Mouse (Mus musculus) intestine, embryonic 16.5 days (tissue): ENCODE data around the gene Sept11. TPM values are rescaled to one million over a fixed set of nuclear protein-coding genes. Genes with fewer than 3 reads are reported as not detected.

ENCODE experiments used
- ATAC-seq: fragments of 200-750 bp; cut with Nextera tagmentation; 2 replicates; pipeline ENCODE4 v1.8.0; 2017; ENCODE audit warnings: moderate TSS enrichment, moderate library complexity
- H3K27ac ChIP-seq: fragments of 300-500 bp; sonication (generic); 2 replicates; pipeline ENCODE4 v1.5.1; 2014; ENCODE audit warnings: mild to moderate bottlenecking, low read length
- H3K27me3 ChIP-seq: fragments of 300-500 bp; sonication (generic); replicated peaks from 2 replicates; pipeline ENCODE4 v1.6.1; 2014; ENCODE audit warnings: low read length, control low read depth, mixed read lengths; ENCODE audit not compliant: control insufficient read depth, insufficient read depth
- H3K36me3 ChIP-seq: fragments of 300-500 bp; sonication (generic); 2 replicates; pipeline ENCODE4 v1.6.1; 2014; ENCODE audit warnings: low read length, control low read depth; ENCODE audit not compliant: control insufficient read depth, insufficient read depth
- H3K4me1 ChIP-seq: fragments of 300-500 bp; sonication (generic); 2 replicates; pipeline ENCODE4 v1.6.1; 2014; ENCODE audit warnings: low read length, control low read depth, mixed read lengths; ENCODE audit not compliant: control insufficient read depth, insufficient read depth
- H3K4me2 ChIP-seq: fragments of 300-500 bp; sonication (generic); 2 replicates; pipeline ENCODE4 v1.6.1; 2014; ENCODE audit warnings: low read depth, low read length, control low read depth
- H3K4me3 ChIP-seq: fragments of 300-500 bp; sonication (generic); 2 replicates; pipeline ENCODE4 v1.5.1; 2014; ENCODE audit warnings: mild to moderate bottlenecking, low read length
- H3K9ac ChIP-seq: fragments of 300-500 bp; sonication (generic); 2 replicates; pipeline ENCODE4 v1.6.1; 2014; ENCODE audit warnings: low read depth, low read length
- H3K9me3 ChIP-seq: fragments of 300-500 bp; sonication (generic); 2 replicates; pipeline ENCODE4 v1.6.1; 2016; ENCODE audit warnings: low read length, control low read depth; ENCODE audit not compliant: control insufficient read depth
- WGBS: fragments of 180-500 bp; shearing (Covaris S2); extraction: QIAGEN DNeasy Blood & Tissue Kit; methylation state at CpG from one replicate; pipeline ENCODE4 v1.1.7; 2014; 5-methylcytosine and 5-hydroxymethylcytosine counted together
- polyA plus RNA-seq: library from polyadenylated mRNA; unstranded; fragments of >200 nt; fragmentation: Nextera tagmentation; extraction: Ambion mirVana; gene quantifications from 2 replicates; pipeline ENCODE4 v1.2.1, GENCODE M21; 2015

Sept11 gene
- polyA plus RNA-seq: 115 and 116 TPM in 2 replicates

- H3K4me2 ChIP-seq: peak within 1 kb of the TSS; percentile 89
- H3K9me3 ChIP-seq: no peaks in the 10 kb centered on the region
- ATAC-seq: peak; percentile 96
- H3K27ac ChIP-seq: peak within 1 kb of the TSS; percentile 93
- H3K4me3 ChIP-seq: peak within 1 kb of the TSS; percentile 88
- under 1% methylated on average over 63 of the region's 63 CpGs for WGBS
- no peaks in the 10 kb centered on the region for H3K36me3 ChIP-seq
- peak within 1 kb of the TSS; percentile 97 for H3K9ac ChIP-seq
- H3K27me3 ChIP-seq: no peaks in the 10 kb centered on the region
- peaks cover 39% of the 10 kb centered on the region for H3K4me1 ChIP-seq
Measured at GRCm38 (mm10) chr5:93092857-93093622, at the start of gene Sept11. Gene Sept11, plus strand, starts transcription at chr5:93093437.

DNA sequence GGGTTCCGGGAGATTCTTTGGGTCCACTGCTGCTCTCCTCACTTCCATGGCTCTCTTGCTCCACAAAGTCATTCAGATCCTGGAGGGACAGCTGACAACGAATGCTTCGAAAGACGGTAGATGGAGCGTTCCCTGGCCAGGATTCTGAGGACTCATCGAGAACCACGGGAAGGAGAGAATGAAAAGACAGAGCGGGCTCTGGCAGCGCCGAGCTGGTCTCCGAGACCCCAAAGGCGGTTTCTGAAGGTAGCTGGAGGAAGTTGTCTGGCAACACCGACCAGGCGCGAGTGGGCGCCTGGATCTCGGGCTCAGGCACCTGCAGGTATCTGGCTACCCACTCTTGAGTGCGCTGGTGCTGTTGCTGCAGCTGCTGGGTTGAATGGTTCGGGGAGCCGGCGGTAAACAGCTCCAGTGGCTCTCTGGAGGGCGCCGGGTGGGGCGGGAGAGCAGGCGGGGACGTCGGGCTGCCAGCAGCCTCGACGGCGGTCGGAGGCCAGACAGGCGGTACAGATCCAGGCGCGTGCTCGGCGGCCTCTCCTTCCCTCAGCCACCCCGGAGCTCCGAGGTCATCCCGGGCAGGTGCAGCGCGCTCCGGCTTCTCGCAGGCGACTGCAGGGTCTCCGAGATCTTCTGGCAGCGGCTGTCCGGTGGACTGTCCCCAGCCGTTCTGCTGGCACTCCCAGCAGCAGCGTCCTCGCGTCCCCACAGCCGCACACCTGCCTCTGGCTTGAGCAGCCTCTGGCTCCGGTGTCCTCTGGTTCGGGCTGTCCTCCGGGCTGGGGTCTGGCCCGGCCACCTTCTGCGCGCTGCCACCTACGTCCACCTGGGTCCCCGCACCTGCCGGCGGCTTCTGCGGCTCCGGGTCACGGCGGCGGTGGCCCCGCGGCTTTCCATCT, 49.3 kb upstream of the Sept11 start:
- WGBS: 3% methylated on average over 68 of the region's 69 CpGs
- peak overlapping the region; percentile 75 for H3K9ac ChIP-seq
- H3K4me1 ChIP-seq: peaks cover 15% of the 10 kb centered on the region
- H3K4me3 ChIP-seq: peak overlapping the region; percentile 60
- peak; percentile 2 for ATAC-seq
- peaks cover 14% of the 10 kb centered on the region for H3K27me3 ChIP-seq
- no peaks in the 10 kb centered on the region for H3K9me3 ChIP-seq
- H3K27ac ChIP-seq: peak overlapping the region; percentile 79; the same call in 1 of the 2 replicates
- peak overlapping the region; percentile 78 for H3K4me2 ChIP-seq
- 0 out of 2 replicates have a peak, but pooled peaks cover 2% of the 10 kb centered on the region for H3K36me3 ChIP-seq

DNA sequence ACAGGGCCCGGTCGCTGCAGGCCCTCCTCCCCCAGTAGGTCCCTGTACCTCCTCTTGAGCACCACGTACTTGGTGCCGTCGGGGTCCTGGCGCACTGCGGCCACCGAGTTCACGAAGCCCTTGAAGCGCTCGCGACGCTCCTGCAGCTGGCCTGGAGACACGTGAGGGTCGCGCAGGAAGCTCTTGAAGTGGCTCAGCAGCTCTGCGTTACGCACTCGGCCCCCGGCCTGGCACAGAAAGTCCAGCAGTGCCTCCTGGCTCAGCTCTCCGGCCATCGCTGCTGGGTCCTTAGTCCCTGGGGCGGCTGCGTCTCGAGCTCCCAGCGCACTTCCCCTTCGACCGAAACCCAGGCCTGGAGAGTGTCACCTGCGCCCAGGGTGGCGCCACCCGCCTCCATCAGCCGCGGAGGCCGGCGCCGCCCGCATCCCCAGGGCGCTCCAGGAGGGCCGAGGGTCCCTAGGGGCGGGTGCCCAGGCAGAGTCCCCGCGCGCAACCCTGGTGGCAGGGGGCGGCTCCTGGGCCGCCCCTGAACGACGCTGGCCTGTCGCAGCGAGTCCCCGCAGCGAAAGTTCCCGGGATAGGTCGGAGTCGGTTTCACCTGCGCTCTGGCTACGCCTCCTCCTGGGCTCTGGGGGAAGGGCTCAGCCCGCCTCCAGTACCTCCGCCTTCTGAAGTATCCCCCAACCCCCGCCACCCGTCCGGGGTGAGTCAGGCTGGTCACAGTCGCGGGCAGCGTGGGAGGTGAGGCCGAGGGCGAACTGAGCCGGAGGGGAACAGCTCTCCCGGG, 48.5 kb upstream of the Sept11 start, which contains the start of gene Sowahb:
TSS of gene Sowahb (minus strand) at position 439 of the 787 bp plus-strand sequence.
- under 1% methylated on average over 58 of the region's 68 CpGs for WGBS
- H3K4me3 ChIP-seq: peak within 1 kb of the TSS; percentile 60
- peaks cover 14% of the 10 kb centered on the region for H3K27me3 ChIP-seq
- peak within 1 kb of the TSS; percentile 75 for H3K9ac ChIP-seq
- H3K27ac ChIP-seq: peak within 1 kb of the TSS; percentile 79
- peak within 1 kb of the TSS; percentile 78 for H3K4me2 ChIP-seq
- no peaks in the 10 kb centered on the region for H3K9me3 ChIP-seq
- peak; percentile 94 for ATAC-seq
- H3K4me1 ChIP-seq: peaks cover 15% of the 10 kb centered on the region
- 0 out of 2 replicates have a peak, but pooled peaks cover 2% of the 10 kb centered on the region for H3K36me3 ChIP-seq

DNA sequence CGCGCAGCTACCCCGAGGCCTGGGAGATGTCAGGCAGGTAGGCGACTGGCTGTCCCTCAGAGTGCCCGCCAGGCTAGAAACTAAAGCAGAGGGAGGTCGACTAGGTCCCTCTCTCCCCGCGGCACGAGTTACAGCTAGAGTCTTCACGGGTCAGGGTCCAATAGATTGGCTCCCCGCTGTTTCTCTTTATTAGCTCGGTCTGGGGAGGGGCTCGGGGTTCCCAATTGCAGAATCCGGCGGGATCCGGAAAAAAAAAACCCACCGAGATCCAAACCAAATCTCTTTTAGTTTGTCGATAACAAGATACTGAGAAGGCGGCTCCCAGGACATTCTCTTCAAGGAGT, 47.9 kb upstream of the Sept11 start:
- Histone ChIP-seq H3K9me3 (no peaks in the 10 kb centered on the region), H3K27me3 (peaks cover 14% of the 10 kb centered on the region), H3K4me2 (peak overlapping the region; percentile 78), H3K4me1 (peaks cover 15% of the 10 kb centered on the region), H3K9ac (peak overlapping the region; percentile 75), H3K36me3 (0 out of 2 replicates have a peak, but pooled peaks cover 2% of the 10 kb centered on the region), H3K27ac (peak overlapping the region; percentile 79), H3K4me3 (peak overlapping the region; percentile 60)
- ATAC-seq: peak; percentile 66
- 2% methylated on average over 19 of the region's 19 CpGs for WGBS

GRCm38 (mm10) chr5:93046306-93046845, 46.9 kb upstream of the Sept11 start:
- H3K9me3 ChIP-seq: no peaks in the 10 kb centered on the region
- H3K4me3 ChIP-seq: no peak overlapping the region
- no peak overlapping the region for H3K9ac ChIP-seq
- 0 out of 2 replicates have a peak, but pooled peaks cover 2% of the 10 kb centered on the region for H3K36me3 ChIP-seq
- peaks cover 15% of the 10 kb centered on the region for H3K4me1 ChIP-seq
- no peak overlapping the region for H3K4me2 ChIP-seq
- peaks cover 14% of the 10 kb centered on the region for H3K27me3 ChIP-seq
- 44% methylated on average over 5 of the region's 5 CpGs for WGBS
- no peak overlapping the region for H3K27ac ChIP-seq
- ATAC-seq: no peak

DNA sequence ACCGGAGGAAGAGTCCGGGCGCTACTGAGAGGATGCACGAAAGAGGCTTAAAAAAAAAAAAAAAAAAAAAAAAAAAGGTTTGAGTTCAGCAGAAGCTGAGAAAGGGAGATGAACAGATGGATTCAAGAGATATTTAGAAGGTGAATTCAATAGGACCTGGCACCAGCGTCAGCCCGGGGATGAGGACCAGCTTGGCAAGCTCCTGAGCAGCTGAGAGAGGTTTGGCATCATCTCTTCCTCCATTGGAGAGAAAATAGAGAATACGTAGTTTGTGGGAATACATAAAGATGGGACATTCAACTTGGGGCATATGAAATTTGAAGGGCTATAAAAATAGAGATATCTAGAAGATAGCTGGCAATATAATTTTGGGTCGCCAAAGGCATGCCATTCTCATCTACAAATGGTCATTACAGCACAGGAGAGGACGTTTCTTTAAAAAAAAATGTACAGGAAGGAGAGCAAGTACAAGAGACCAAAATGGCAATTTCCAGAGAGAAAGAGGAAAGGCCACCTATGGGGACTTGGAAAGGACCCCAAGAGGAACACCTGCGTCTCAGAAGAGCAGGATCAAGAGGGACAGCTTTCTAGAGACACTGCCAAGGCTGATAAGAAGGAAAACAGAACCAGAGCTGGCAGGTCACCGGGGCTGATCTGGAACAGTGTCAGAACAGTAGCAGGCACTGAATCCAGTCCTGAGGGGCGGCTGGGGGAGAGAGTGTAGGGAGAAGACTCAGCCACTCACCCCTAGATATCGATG, 44.6 kb upstream of the Sept11 start:
- Histone ChIP-seq H3K9ac (no peak overlapping the region), H3K36me3 (no peaks in the 10 kb centered on the region), H3K4me3 (no peak overlapping the region), H3K27ac (no peak overlapping the region), H3K27me3 (peaks cover 12% of the 10 kb centered on the region), H3K9me3 (no peaks in the 10 kb centered on the region), H3K4me2 (no peak overlapping the region), H3K4me1 (peaks cover 9% of the 10 kb centered on the region; the same call in 1 of the 2 replicates)
- no peak for ATAC-seq
- 72% methylated on average over 13 of the region's 13 CpGs for WGBS

DNA sequence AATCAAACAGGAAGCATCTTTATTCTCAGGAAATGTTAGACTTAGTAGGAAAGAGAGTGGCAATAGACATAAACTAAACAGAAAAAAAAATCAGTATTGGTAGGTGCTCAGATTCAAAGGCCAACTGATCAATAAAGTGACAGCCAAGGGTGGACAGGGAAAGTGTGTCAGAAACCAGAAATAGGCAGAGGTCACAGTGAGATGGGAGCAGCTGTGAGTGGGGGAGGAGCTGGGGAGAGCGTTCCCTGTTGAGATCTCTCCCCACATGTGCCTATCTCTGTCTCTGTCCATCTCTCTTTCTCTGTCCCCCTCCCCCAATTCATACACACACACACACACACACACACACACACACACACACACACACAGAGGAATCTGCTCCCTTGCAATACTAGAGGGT, 43.3 kb upstream of the Sept11 start:
- Histone ChIP-seq H3K9me3 (no peaks in the 10 kb centered on the region), H3K4me3 (no peak overlapping the region), H3K4me1 (0 out of 2 replicates have a peak, but pooled peaks cover 4% of the 10 kb centered on the region), H3K36me3 (no peaks in the 10 kb centered on the region), H3K9ac (no peak overlapping the region), H3K27ac (no peak overlapping the region), H3K4me2 (no peak overlapping the region), H3K27me3 (peaks cover 4% of the 10 kb centered on the region; the same call in 1 of the 2 replicates)
- ATAC-seq: no peak
- 91% methylated on average over 1 of the region's 1 CpGs for WGBS

DNA sequence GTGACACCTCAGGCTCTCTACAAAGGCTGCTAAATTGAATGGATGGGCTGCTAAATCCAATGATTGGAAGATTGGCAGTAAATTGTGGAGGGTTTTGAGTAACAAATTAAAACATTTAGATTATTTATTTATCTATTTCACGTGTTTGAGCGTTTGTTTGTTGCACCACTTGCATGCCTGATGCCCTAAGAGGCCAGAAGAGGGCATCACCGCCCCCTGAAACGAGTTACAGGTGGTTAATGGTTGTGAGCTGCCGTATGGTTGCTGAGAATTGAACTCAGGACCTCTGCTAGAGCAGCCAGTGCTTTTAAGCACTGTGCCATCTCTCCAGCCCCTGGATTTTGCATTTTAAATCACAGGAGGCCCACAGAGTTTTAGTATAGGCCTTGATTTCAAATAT, 42.2 kb upstream of the Sept11 start:
- H3K27ac ChIP-seq: no peak overlapping the region
- no peak overlapping the region for H3K9ac ChIP-seq
- H3K4me2 ChIP-seq: no peak overlapping the region
- H3K36me3 ChIP-seq: no peaks in the 10 kb centered on the region
- no peak overlapping the region for H3K4me3 ChIP-seq
- 51% methylated on average over 5 of the region's 5 CpGs for WGBS
- H3K27me3 ChIP-seq: no peaks in the 10 kb centered on the region
- no peak for ATAC-seq
- H3K4me1 ChIP-seq: no peaks in the 10 kb centered on the region
- no peaks in the 10 kb centered on the region for H3K9me3 ChIP-seq
